Mouse (Mus musculus): ENCODE data around the gene Pdpn.

Pdpn gene

DNA sequence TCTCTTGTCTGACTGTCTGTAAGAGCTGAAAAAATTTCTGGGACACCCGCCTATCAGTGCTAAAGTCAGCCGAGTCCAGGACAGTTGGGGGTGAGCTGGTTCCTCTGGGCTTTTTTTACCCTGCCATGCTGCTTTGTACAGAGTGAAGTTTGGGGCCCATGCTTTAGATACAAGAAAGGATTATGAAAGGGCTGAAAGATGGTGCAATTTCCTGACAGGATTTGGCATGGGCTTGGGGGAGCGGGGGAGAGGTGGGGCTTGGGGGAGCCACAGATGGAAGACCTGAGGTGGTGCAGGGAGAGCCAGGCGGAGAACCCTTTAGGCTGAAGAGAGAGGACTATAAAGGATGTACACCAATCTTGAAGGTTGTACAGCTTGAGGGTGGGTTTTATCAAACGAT is 60.2 kb downstream of the Pdpn start:
- no peak for DNase-seq (ENCODE audit: low spot score)

DNA sequence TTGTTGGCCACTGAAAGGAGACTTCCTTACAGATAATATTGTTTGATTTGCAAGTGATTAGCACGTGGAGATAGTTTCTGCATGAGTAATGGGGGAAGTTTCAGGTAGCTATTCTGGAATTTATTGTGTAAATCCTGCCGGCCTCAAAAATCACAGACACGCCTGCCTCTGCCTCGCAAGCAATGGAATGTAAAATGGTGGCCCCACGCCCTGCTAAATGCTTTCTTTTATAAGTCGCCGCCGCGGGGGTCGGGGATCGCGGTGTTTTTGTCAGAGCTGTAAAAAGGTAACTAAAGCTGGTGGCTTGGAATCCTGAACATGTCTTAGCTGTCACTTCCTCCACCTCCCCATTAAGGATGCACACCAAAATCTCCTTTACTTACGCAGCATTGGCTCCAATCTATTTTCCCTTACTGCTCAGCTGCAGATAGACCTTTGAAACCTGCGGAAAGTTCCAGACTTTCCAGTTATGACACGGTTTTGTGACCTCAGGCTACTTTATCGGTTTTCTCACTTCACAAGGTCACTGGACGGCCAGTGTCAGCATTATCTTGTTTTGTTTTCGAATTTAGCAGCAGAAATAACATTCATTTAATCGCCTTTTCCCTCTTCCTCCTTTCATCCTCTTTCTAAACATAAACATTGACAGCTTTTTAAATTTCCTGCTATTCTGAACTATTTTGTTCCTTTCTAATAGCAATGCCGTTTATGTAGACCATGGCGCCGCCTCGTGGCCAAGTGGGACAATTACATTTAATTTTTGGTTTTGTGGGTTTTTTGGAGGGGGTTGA is 60.9 kb downstream of the Pdpn start:
- DNase-seq (ENCODE audit: low spot score) = peak; percentile 66

DNA sequence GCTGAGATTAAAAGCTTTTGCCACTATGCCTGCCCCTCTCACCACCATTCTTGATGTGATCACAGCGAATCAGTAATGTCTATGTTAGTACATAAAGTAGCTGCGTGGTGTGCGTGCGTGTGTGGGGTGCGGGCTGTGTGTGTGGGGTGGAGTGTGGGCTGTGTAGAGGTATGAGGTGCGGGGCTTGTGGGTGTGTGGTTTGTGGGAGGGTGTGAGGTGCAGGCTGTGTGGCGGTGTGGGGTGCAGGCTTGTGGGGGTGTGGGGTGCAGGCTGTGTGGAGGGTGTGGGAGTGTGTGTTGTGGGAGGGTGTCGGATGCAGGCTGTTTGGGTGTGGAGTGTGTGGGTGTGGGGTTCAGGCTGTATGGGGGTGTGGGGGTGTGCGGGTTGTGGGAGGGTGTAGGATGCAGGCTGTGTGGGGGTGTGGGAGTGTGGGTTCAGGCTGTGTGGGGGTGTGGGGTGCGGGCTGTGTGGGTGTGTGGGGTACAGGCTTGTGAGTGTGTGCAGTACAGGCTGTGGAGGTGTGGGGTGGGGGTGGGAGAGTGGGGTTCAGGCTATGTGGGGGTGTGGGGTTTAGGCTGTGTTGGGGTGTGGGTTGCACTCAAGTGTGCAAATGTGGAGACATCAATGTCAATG is 67.5 kb downstream of the Pdpn start:
- DNase-seq (ENCODE audit: low spot score) = no peak

- DNase-seq (ENCODE audit: low spot score) = no peak
Observed at GRCm38 (mm10) chr4:143231110-143231509, 68.3 kb downstream of the Pdpn start.

GRCm38 (mm10) chr4:143227976-143228375 is 71.4 kb downstream of the Pdpn start:
- DNase-seq (ENCODE audit: low spot score) = no peak

- peak; percentile 40 for DNase-seq (ENCODE audit: low spot score)
Observed at GRCm38 (mm10) chr4:143225886-143226285, 73.5 kb downstream of the Pdpn start.

DNA sequence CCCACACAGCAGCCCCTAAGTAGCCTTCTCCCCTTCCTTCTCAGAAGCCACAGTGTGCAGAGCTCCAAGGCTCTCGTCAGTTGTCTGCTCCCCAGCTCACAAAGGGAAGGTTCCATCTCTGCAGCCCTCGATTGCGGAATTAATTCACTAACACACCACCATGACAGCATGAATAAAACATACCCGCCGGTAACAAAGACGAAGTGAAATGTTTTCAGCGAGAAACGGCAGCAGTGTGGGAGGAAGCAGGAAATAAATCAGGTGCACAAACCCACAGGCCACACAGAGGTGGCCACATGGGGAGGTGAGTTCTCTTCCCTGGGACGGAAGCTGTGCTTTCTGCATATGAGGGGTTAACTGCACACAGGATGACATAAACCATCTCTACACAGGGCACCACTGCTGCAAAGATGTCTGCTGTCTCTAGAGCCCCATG is 80.0 kb downstream of the Pdpn start:
- no peak for DNase-seq (ENCODE audit: low spot score)

DNA sequence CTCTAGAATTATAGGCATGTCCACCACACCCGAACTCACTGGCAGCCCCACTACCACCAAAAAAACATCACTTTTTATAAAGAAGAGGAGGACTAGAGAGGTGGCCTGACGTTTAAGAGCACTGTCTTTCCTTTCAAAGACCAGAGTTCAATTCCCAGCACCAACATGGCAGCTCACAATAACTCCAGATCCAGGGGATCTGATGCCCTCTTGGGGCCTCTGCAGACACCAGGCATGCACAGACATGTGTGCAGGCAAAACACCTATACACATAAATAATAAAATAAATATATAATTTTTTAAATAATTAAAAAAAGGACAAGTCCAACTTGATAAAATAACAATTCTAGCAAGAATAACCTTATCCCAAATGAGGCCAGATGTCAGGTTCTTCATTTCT is 80.5 kb downstream of the Pdpn start:
- DNase-seq (ENCODE audit: low spot score) = no peak
